Mouse (Mus musculus): ENCODE results near the gene Slc35g1. TPM values are rescaled to one million over a fixed set of nuclear protein-coding genes. Genes with fewer than 3 reads are reported as not detected.

The Slc35g1 gene
- 2.8 and 2.9 TPM in 2 replicates for polyA plus RNA-seq (2016; fragmentation: Nextera tagmentation; extraction: Ambion mirVana)

GRCm38 (mm10) chr19:38395701-38396632 lies at the start of gene Slc35g1:
TSS of gene Slc35g1 (plus strand) at chr19:38395980.
- H3K4me3 ChIP-seq = peak within 1 kb of the TSS; percentile 75
- H3K4me2 ChIP-seq (replicated peaks) = peak within 1 kb of the TSS; percentile 87
- H3K9me3 ChIP-seq = no peaks in the 10 kb centered on the region
- ATAC-seq (ENCODE audit: low FRiP score, low read depth) = peak; percentile 95
- WGBS = under 1% methylated on average over 87 of the region's 90 CpGs
- no peaks in the 10 kb centered on the region; the same call in 1 of the 2 replicates for H3K4me1 ChIP-seq
- no peaks in the 10 kb centered on the region for H3K27me3 ChIP-seq (replicated peaks)
- peak within 1 kb of the TSS; percentile 70 for H3K9ac ChIP-seq
- H3K36me3 ChIP-seq = no peaks in the 10 kb centered on the region
- no peak within 1 kb of the TSS for H3K27ac ChIP-seq

- Histone ChIP-seq H3K4me2 (replicated peaks) (peak overlapping the region; percentile 20; the same call in 1 of the 2 replicates), H3K27ac (no peak overlapping the region), H3K4me3 (no peak overlapping the region), H3K27me3 (replicated peaks) (no peaks in the 10 kb centered on the region), H3K9me3 (no peaks in the 10 kb centered on the region), H3K36me3 (no peaks in the 10 kb centered on the region), H3K9ac (no peak overlapping the region), H3K4me1 (no peaks in the 10 kb centered on the region)
- 17% methylated on average over 13 of the region's 13 CpGs for WGBS
- peak; percentile 82 for ATAC-seq (ENCODE audit: low FRiP score, low read depth)
These were observed 47.3 kb upstream of the Slc35g1 start for GRCm38 (mm10) chr19:38348271-38349012.

- no peaks in the 10 kb centered on the region for H3K27me3 ChIP-seq (replicated peaks)
- peak; percentile 54; the same call in 1 of the 2 replicates for ATAC-seq (ENCODE audit: low FRiP score, low read depth)
- no peaks in the 10 kb centered on the region for H3K36me3 ChIP-seq
- WGBS = 56% methylated on average over 5 of the region's 5 CpGs
- H3K4me2 ChIP-seq (replicated peaks) = no peak overlapping the region
- H3K27ac ChIP-seq = no peak overlapping the region
- no peaks in the 10 kb centered on the region for H3K4me1 ChIP-seq
- H3K9ac ChIP-seq = no peak overlapping the region
- no peaks in the 10 kb centered on the region for H3K9me3 ChIP-seq
- no peak overlapping the region for H3K4me3 ChIP-seq
These were observed 46.8 kb upstream of the Slc35g1 start for GRCm38 (mm10) chr19:38349013-38349341.

- Histone ChIP-seq H3K27me3 (replicated peaks) (no peaks in the 10 kb centered on the region), H3K27ac (no peak overlapping the region), H3K36me3 (no peaks in the 10 kb centered on the region), H3K9ac (no peak overlapping the region), H3K4me3 (no peak overlapping the region), H3K4me1 (no peaks in the 10 kb centered on the region), H3K9me3 (no peaks in the 10 kb centered on the region), H3K4me2 (replicated peaks) (no peak overlapping the region)
- 86% methylated on average over 2 of the region's 2 CpGs for WGBS
- no peak for ATAC-seq (ENCODE audit: low FRiP score, low read depth)
These were observed 44.6 kb upstream of the Slc35g1 start for GRCm38 (mm10) chr19:38351202-38351601.

- no peaks in the 10 kb centered on the region for H3K36me3 ChIP-seq
- 91% methylated on average over 3 of the region's 3 CpGs for WGBS
- H3K4me1 ChIP-seq = no peaks in the 10 kb centered on the region
- no peak overlapping the region for H3K4me3 ChIP-seq
- H3K27ac ChIP-seq = no peak overlapping the region
- no peaks in the 10 kb centered on the region for H3K9me3 ChIP-seq
- no peak for ATAC-seq (ENCODE audit: low FRiP score, low read depth)
- no peak overlapping the region for H3K4me2 ChIP-seq (replicated peaks)
- no peaks in the 10 kb centered on the region for H3K27me3 ChIP-seq (replicated peaks)
- no peak overlapping the region for H3K9ac ChIP-seq
These were observed 44.1 kb upstream of the Slc35g1 start for GRCm38 (mm10) chr19:38351728-38352127.

GRCm38 (mm10) chr19:38352495-38353130 lies 43.2 kb upstream of the Slc35g1 start:
- no peaks in the 10 kb centered on the region for H3K27me3 ChIP-seq (replicated peaks)
- H3K4me2 ChIP-seq (replicated peaks) = no peak overlapping the region
- no peak overlapping the region for H3K4me3 ChIP-seq
- WGBS = 47% methylated on average over 6 of the region's 6 CpGs
- ATAC-seq (ENCODE audit: low FRiP score, low read depth) = 0 out of 2 replicates have a peak, but pooled peaks have one; percentile 25
- no peak overlapping the region for H3K27ac ChIP-seq
- H3K9ac ChIP-seq = no peak overlapping the region
- no peaks in the 10 kb centered on the region for H3K9me3 ChIP-seq
- no peaks in the 10 kb centered on the region for H3K36me3 ChIP-seq
- no peaks in the 10 kb centered on the region for H3K4me1 ChIP-seq

- Histone ChIP-seq H3K27ac (no peak overlapping the region), H3K9ac (no peak overlapping the region), H3K4me2 (replicated peaks) (no peak overlapping the region), H3K36me3 (no peaks in the 10 kb centered on the region), H3K9me3 (no peaks in the 10 kb centered on the region), H3K4me1 (no peaks in the 10 kb centered on the region), H3K27me3 (replicated peaks) (no peaks in the 10 kb centered on the region), H3K4me3 (no peak overlapping the region)
- 76% methylated on average over 1 of the region's 1 CpGs for WGBS
- ATAC-seq (ENCODE audit: low FRiP score, low read depth) = no peak
These were observed 41.5 kb upstream of the Slc35g1 start for GRCm38 (mm10) chr19:38354279-38354678.

GRCm38 (mm10) chr19:38354819-38355360 lies 40.9 kb upstream of the Slc35g1 start:
- 71% methylated on average over 10 of the region's 10 CpGs for WGBS
- no peak overlapping the region for H3K9ac ChIP-seq

GRCm38 (mm10) chr19:38356211-38356828 lies 39.5 kb upstream of the Slc35g1 start:
- Histone ChIP-seq H3K4me3 (no peak overlapping the region), H3K36me3 (no peaks in the 10 kb centered on the region), H3K4me2 (replicated peaks) (no peak overlapping the region), H3K9ac (no peak overlapping the region), H3K9me3 (no peaks in the 10 kb centered on the region), H3K27me3 (replicated peaks) (no peaks in the 10 kb centered on the region), H3K4me1 (no peaks in the 10 kb centered on the region), H3K27ac (no peak overlapping the region)
- WGBS = 81% methylated on average over 8 of the region's 8 CpGs
- ATAC-seq (ENCODE audit: low FRiP score, low read depth) = no peak

More at GRCm38 (mm10) chr19:38354819-38355360, 40.9 kb upstream of the Slc35g1 start:
- Histone ChIP-seq H3K36me3 (no peaks in the 10 kb centered on the region), H3K4me2 (replicated peaks) (no peak overlapping the region), H3K4me1 (no peaks in the 10 kb centered on the region), H3K27ac (no peak overlapping the region), H3K27me3 (replicated peaks) (no peaks in the 10 kb centered on the region), H3K9me3 (no peaks in the 10 kb centered on the region), H3K4me3 (no peak overlapping the region)
- ATAC-seq (ENCODE audit: low FRiP score, low read depth) = no peak

- 54% methylated on average over 9 of the region's 9 CpGs for WGBS
- ATAC-seq (ENCODE audit: low FRiP score, low read depth) = no peak
- H3K36me3 ChIP-seq = no peaks in the 10 kb centered on the region
- H3K9ac ChIP-seq = no peak overlapping the region
- no peak overlapping the region for H3K27ac ChIP-seq
- H3K4me1 ChIP-seq = no peaks in the 10 kb centered on the region
- no peak overlapping the region for H3K4me3 ChIP-seq
- no peaks in the 10 kb centered on the region for H3K9me3 ChIP-seq
- no peak overlapping the region for H3K4me2 ChIP-seq (replicated peaks)
- no peaks in the 10 kb centered on the region for H3K27me3 ChIP-seq (replicated peaks)
These were observed 37.7 kb upstream of the Slc35g1 start for GRCm38 (mm10) chr19:38357956-38358623.

- Histone ChIP-seq H3K4me3 (no peak overlapping the region), H3K36me3 (no peaks in the 10 kb centered on the region), H3K9ac (no peak overlapping the region), H3K4me2 (replicated peaks) (no peak overlapping the region), H3K27me3 (replicated peaks) (no peaks in the 10 kb centered on the region), H3K27ac (no peak overlapping the region), H3K4me1 (no peaks in the 10 kb centered on the region), H3K9me3 (no peaks in the 10 kb centered on the region)
- no peak for ATAC-seq (ENCODE audit: low FRiP score, low read depth)
- WGBS = 97% methylated on average over 1 of the region's 1 CpGs
These were observed 36.5 kb upstream of the Slc35g1 start for GRCm38 (mm10) chr19:38359287-38359686.
